Mouse (Mus musculus): ENCODE measurements around the gene Dph5. TPM values are rescaled to one million over a fixed set of nuclear protein-coding genes. Genes with fewer than 3 reads are reported as not detected.

Dph5 gene
- total RNA-seq, 1 experiment from 2014 or later = 35.9 TPM

DNA sequence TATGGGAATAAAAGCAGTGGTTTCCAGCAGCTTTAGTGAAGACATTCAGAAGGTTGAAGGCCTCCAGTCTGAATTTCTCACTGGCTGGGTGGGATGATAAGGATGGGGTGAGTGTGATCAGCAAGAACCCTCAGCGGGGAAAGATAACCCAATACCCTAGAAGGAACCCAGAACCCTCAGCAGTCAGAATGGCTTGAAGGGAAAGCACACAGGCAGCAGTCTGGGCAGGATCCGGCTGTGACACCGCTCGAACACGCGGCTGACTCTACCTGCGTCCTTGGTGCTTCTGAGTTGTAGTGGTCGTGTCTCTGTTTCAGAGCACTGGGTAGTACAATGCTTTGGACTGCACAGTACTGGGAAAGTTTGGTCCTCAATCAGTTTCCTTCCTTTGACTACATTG lies 58.6 kb downstream of the Dph5 start:
- ATAC-seq (replicated peaks; ENCODE audit: insufficient number of reproducible peaks, low FRiP score, low TSS enrichment, poor library complexity, severe bottlenecking) = no peak

GRCm38 (mm10) chr3:115949220-115949920 lies 61.7 kb downstream of the Dph5 start:
- no peak for ATAC-seq (replicated peaks; ENCODE audit: insufficient number of reproducible peaks, low FRiP score, low TSS enrichment, poor library complexity, severe bottlenecking)

DNA sequence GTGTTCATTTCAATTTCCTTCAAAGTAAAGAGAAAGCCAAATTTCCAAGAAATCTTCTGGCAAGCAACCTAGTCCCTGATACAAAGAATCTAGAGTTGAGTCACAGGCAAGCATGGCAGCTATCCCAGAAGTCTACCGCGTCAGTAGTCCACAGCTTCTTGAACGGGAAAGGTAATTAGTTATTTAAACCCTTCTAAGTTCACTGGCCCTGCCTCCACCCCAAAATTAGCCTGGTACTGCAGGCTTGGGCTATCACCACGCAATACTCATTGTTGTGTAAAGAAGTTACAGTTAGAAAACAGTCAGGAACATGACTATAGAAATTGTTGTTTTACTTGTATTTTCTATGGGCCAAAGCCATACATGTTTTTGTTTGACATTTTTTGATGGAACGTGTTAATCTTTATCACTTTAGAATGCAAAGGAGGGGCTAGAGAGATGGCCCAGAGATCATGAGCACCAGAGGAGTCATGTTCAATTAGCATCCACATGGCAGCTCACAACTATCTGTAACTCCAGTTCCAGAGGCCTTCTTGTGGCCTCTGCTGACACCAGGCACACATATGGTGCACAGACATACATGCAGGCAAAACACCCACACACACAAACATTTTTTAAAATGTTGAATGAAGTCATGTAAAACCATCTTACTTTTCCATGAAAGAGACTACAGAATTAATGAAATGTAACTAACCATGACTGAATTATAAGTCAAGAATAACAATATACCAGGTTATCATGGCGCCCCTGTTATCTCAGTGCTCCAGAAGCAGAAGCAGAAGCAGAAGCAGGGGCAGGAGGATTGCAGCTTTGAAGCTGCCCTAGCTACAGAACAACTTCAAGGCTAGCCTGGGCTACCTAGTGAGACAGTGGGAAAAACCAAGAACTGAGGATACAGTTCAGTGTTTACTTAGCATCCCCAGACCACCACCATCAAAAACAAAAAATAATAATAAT lies 62.6 kb downstream of the Dph5 start:
- ATAC-seq (replicated peaks; ENCODE audit: insufficient number of reproducible peaks, low FRiP score, low TSS enrichment, poor library complexity, severe bottlenecking) = no peak

DNA sequence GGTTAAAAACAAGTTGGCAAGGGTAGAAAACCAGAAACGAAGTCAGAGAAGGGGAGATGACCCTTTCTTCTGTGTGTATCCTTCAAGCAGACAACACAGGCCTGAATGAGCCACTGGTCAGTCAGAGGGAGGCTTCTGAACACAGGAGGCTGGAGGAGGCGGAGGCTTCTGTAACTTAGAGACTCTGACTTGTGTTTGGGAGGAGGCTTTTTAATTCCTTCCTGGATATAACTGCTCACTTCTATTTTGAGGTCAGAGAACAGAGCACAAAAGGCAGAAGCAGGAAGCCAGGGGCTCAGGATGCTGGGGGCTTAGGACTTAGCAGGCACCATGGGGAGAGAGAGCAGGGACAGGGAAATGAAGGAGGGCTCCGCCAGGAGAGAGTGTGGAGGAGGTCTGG lies 63.6 kb downstream of the Dph5 start:
- no peak for ATAC-seq (replicated peaks; ENCODE audit: insufficient number of reproducible peaks, low FRiP score, low TSS enrichment, poor library complexity, severe bottlenecking)

DNA sequence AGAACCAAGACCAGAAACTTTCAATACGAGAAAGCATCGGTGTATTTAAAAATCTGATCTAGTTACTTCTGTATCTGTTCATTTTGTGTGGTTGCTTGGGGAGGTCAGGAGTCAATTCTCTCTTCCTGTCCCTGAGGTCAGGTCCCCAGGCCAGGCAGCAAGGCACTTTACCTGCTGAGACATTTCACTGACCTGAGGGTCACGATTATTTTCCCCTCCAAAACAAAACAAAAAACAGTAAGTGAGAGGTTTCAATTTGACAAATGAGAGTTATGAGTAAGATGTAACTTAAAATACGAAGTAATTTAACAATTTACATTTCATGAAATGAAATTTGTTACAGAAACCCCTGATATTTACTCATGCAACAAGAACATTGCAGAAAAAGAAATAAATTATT lies 64.7 kb downstream of the Dph5 start:
- no peak for ATAC-seq (replicated peaks; ENCODE audit: insufficient number of reproducible peaks, low FRiP score, low TSS enrichment, poor library complexity, severe bottlenecking)

DNA sequence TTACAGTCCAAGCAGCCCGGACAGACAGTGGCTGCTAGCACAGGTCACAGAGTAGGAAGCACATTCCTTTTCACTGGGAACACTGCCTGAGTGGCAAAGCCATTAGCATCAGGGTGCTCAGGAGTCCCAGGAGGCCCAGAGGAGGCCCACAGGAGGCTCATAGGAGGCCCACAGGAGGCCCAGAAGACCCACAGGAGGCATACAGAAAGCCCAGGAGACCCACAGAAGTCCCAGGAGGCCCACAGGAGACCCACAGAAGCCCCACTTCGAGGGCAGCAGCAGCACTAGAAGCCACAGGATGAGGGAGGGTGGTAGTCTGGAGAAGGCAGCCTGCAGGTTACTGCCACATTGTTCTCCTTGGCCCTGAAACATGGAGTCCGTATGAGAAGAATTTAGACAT lies 65.5 kb downstream of the Dph5 start:
- ATAC-seq (replicated peaks; ENCODE audit: insufficient number of reproducible peaks, low FRiP score, low TSS enrichment, poor library complexity, severe bottlenecking) = no peak

DNA sequence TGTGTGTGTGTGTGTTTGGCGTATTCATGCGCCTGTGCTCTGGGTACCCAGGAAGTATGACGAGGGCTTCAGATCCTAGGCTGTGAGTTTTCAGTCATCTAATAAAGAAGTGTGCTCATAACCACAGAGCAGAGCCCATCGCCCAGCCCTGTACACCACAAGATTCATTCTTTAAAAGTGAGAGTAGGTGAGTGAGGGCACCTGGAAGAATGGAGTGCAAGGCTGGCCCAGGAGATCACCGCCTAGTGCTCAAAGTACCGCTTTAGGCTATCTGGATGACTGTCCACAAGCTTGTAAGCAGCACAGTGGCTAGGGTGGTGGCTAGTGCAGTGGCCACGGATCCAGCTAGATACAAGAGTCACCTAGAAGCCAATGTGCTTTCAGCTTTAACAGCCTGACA lies 69.6 kb downstream of the Dph5 start:
- no peak for ATAC-seq (replicated peaks; ENCODE audit: insufficient number of reproducible peaks, low FRiP score, low TSS enrichment, poor library complexity, severe bottlenecking)

GRCm38 (mm10) chr3:115961311-115962027 lies 73.8 kb downstream of the Dph5 start:
- no peak for ATAC-seq (replicated peaks; ENCODE audit: insufficient number of reproducible peaks, low FRiP score, low TSS enrichment, poor library complexity, severe bottlenecking)

- no peak for ATAC-seq (replicated peaks; ENCODE audit: insufficient number of reproducible peaks, low FRiP score, low TSS enrichment, poor library complexity, severe bottlenecking)
Observed at GRCm38 (mm10) chr3:115962028-115962415, 74.4 kb downstream of the Dph5 start.

GRCm38 (mm10) chr3:115963597-115963996 lies 76.0 kb downstream of the Dph5 start:
- ATAC-seq (replicated peaks; ENCODE audit: insufficient number of reproducible peaks, low FRiP score, low TSS enrichment, poor library complexity, severe bottlenecking) = no peak

DNA sequence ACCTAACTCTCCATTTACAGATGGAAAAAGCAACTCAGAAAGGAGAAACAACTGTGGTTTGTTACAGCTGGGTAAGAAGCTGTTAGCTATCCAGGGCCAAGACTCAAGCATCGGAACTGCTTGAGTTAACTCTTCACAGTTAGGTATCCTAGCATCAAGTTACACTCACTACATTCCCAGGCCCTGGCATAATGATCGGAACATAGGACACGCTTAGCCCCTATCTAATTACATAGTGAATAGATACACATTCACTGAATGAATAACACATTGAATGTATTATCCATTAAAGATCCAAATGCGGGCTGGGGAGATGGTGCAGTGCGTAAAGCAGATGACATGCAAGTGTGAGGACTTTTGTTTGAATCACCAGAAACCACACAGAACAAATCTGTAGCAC lies 76.4 kb downstream of the Dph5 start:
- ATAC-seq (replicated peaks; ENCODE audit: insufficient number of reproducible peaks, low FRiP score, low TSS enrichment, poor library complexity, severe bottlenecking) = no peak

DNA sequence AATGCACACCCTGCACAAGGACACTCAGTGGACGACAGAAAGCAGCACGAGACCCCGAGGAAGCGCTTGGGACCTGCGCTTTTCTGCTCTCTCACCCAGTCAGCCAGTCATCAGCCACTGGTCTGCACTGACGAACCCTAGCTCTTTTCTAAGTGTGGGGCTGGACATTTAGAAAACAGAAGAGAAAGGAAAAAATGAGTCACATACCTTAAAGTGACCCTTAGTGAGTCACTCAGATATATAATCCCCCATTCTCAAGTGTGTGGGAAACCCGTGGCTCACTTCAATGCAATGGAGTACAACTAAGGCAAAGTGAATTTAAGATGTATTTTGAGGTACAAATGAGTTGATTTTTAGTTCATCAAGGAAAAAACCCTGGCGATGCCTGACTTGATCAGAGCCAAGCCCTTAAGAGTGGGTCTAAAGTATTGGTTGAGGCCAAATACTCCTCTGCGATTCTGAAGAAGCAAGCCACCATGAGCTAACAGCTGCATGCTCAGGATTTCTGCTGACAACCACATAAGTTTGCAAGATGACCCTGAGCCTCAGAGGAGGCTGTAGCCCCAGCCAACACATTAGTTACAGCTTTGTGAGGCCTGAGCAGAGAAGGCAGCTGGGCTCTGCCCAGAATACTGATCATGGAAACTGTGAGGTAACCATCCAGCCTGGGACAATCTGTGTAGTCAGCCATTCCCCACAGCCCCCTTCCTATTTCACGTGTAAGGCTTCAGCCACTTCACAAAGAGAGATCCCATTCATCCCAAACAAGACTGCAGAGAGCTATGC lies 81.3 kb downstream of the Dph5 start:
- no peak for ATAC-seq (replicated peaks; ENCODE audit: insufficient number of reproducible peaks, low FRiP score, low TSS enrichment, poor library complexity, severe bottlenecking)

DNA sequence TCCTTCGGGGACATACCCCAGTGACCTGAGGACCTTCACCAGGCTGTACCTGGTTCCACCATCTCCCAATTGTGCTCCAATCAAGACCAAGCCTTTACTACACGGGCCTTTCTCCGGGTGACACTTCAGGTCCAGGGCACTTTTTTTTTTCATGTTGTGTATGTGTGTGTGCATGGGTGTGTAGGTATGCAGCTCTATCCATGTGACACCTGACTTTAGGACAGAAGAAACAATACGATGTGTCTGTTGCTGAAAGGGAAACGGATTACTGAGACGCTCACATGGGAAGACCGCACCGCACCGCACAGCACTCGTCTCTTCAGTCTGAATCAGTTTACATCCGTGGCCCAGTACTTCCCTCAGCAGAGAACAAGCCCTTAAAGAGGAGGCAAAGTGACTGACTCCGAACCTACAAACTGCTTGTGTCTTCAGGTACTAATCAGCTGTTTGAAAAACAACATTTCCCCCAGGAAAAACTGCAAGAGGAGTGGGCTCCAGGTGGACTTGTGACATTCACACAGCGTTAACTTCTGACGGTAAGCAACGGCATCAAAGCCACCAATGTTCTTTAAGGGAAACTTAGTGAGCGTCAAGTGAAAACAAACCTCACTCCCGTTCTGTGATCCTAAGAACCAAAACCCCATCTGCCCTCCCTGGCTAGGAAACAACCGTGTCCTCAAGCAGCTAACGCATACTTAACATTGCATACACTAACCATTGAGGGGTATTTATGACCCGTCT lies 83.6 kb downstream of the Dph5 start:
- no peak for ATAC-seq (replicated peaks; ENCODE audit: insufficient number of reproducible peaks, low FRiP score, low TSS enrichment, poor library complexity, severe bottlenecking)

DNA sequence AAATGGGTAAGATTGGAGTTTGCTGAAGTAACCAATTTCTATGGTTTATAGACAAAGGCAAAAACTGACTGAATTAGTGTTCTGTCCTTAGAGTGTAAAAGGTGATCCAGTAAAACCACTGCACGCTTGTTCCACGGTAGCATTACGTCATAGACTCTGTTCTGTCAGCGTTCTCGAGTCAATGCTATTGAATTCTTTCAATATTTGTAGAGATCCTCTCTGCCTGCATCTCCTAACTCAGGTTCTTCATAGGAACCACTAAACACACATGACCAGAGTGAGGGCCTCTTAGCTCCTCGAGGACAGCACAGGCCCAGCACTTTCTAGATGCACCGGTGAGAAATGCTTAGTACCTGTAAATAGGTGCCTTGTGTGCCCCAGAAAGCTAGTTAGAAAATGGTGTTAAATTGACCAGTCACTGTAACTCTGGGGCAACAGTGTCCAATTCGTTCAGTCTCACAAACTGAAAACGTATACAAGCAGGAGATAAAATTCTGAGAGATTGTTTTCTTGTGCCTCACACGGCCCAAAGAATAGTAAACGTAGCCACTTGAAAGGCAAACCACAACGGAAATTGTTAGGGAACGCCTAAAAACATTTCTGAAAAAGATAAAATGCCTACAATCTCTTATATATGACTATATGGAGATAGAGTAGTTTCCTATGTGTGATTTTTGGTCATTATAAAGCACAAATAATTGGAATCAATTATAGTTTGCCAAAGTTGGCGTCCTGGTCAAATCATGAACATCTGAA lies 84.4 kb downstream of the Dph5 start:
- ATAC-seq (replicated peaks; ENCODE audit: insufficient number of reproducible peaks, low FRiP score, low TSS enrichment, poor library complexity, severe bottlenecking) = no peak

DNA sequence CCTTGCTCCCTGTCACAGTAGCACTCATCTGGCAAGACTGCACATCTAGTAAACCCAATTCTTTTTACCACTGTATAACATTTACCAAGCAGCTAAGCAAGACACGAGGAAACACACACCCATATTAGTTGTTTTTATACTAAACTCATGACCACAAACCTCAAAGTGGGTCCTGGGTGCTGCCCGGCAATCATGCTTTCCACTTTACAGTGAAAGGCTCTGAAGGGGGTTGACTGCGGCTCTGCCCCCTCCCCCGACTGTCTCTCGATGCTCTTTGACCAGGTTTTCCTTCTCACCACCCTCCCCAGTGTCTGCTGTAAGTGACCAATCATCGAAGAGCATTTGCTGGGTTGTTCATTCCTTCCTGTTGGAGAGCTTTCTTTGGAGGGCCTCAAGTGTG lies 86.6 kb downstream of the Dph5 start:
- no peak for ATAC-seq (replicated peaks; ENCODE audit: insufficient number of reproducible peaks, low FRiP score, low TSS enrichment, poor library complexity, severe bottlenecking)

- ATAC-seq (replicated peaks; ENCODE audit: insufficient number of reproducible peaks, low FRiP score, low TSS enrichment, poor library complexity, severe bottlenecking) = no peak
Observed at GRCm38 (mm10) chr3:115974995-115975394, 87.4 kb downstream of the Dph5 start.

GRCm38 (mm10) chr3:115979000-115979399 lies 91.4 kb downstream of the Dph5 start:
- ATAC-seq (replicated peaks; ENCODE audit: insufficient number of reproducible peaks, low FRiP score, low TSS enrichment, poor library complexity, severe bottlenecking) = no peak

Measured in monocyte, adult 5-6 weeks (primary cell).